Mouse (Mus musculus) neural tube, embryonic 11.5 days (tissue): Measurements from ENCODE around the gene Rnaseh2a. TPM values are rescaled to one million over a fixed set of nuclear protein-coding genes. Genes with fewer than 3 reads are reported as not detected.

Source experiments
- ATAC-seq: fragments of 200-750 bp; cut with Nextera tagmentation; 2 replicates; pipeline ENCODE4 v1.8.0; 2017; ENCODE audit warnings: moderate number of reproducible peaks, mild to moderate bottlenecking, moderate TSS enrichment, moderate library complexity; ENCODE audit not compliant: insufficient read depth, low FRiP score, low TSS enrichment
- DNase-seq: peaks from one replicate; pipeline ENCODE4 v3.0.0-alpha.2; 2015; ENCODE audit warnings: low spot score
- H3K27ac ChIP-seq: fragments of 300-500 bp; sonication (generic); 2 replicates; pipeline ENCODE4 v1.5.1; 2014; ENCODE audit warnings: low read depth, mild to moderate bottlenecking, low read length
- H3K27me3 ChIP-seq: fragments of 300-500 bp; sonication (generic); 2 replicates; pipeline ENCODE4 v1.6.1; 2014; ENCODE audit warnings: mild to moderate bottlenecking, low read length, mixed read lengths; ENCODE audit not compliant: control insufficient read depth, insufficient read depth
- H3K36me3 ChIP-seq: fragments of 300-500 bp; sonication (generic); 2 replicates; pipeline ENCODE4 v1.6.1; 2014; ENCODE audit warnings: mild to moderate bottlenecking, low read length, moderate library complexity, mixed read lengths; ENCODE audit not compliant: control insufficient read depth, insufficient read depth
- H3K4me1 ChIP-seq: fragments of 300-500 bp; sonication (generic); 2 replicates; pipeline ENCODE4 v1.6.1; 2014; ENCODE audit warnings: low read length, mixed read lengths; ENCODE audit not compliant: control insufficient read depth, insufficient read depth
- H3K4me2 ChIP-seq: fragments of 300-500 bp; sonication (generic); 2 replicates; pipeline ENCODE4 v1.6.1; 2014; ENCODE audit warnings: low read depth, mild to moderate bottlenecking, moderate library complexity
- H3K4me3 ChIP-seq: fragments of 300-500 bp; sonication (generic); 2 replicates; pipeline ENCODE4 v1.5.1; 2014; ENCODE audit warnings: low read depth, low read length
- H3K9ac ChIP-seq: fragments of 300-500 bp; sonication (generic); 2 replicates; pipeline ENCODE4 v1.6.1; 2014; ENCODE audit warnings: mild to moderate bottlenecking, low read length
- H3K9me3 ChIP-seq: fragments of 300-500 bp; sonication (generic); 2 replicates; pipeline ENCODE4 v1.6.1; 2016; ENCODE audit warnings: low read length; ENCODE audit not compliant: control insufficient read depth
- WGBS: fragments of 180-500 bp; shearing (Covaris S2); extraction: QIAGEN DNeasy Blood & Tissue Kit; methylation state at CpG from one replicate; pipeline ENCODE4 v1.1.7; 2014; 5-methylcytosine and 5-hydroxymethylcytosine counted together
- polyA plus RNA-seq: library from polyadenylated mRNA; unstranded; fragments of >200 nt; fragmentation: Nextera tagmentation; extraction: Ambion mirVana; gene quantifications from 2 replicates; pipeline ENCODE4 v1.2.1, GENCODE M21; 2014

Gene Rnaseh2a
- polyA plus RNA-seq, 1 experiment from 2014 or later = 92.9 TPM

DNA sequence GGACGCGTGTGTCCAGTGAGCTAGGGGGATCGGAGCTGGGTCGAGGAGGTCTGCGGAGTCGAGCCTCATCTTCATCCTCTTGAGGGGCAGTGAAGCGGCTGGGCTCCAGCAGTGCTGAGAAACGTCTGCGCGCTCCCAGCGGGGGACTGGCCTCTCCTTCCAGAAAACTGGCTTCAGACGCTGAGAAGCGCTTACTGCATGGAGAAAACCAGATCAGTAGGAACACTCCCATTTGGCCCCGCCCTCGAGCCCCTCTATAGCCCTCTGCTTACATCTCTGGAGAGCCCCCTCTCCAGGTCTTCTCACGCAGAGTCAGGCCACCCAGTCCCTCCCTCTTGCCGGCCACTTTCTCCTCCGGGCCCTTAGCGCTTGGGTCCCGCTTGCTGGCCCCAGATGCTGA lies 51.8 kb downstream of the Rnaseh2a start:
- peaks cover 2% of the 10 kb centered on the region; the same call in 1 of the 2 replicates for H3K4me1 ChIP-seq
- no peaks in the 10 kb centered on the region for H3K36me3 ChIP-seq
- no peak overlapping the region for H3K4me2 ChIP-seq
- no peak overlapping the region for H3K27ac ChIP-seq
- ATAC-seq (no peak), DNase-seq (no peak)
- H3K4me3 ChIP-seq = no peak overlapping the region
- no peaks in the 10 kb centered on the region for H3K9me3 ChIP-seq
- peaks cover 36% of the 10 kb centered on the region for H3K27me3 ChIP-seq
- 20% methylated on average over 20 of the region's 20 CpGs for WGBS
- H3K9ac ChIP-seq = no peak overlapping the region

DNA sequence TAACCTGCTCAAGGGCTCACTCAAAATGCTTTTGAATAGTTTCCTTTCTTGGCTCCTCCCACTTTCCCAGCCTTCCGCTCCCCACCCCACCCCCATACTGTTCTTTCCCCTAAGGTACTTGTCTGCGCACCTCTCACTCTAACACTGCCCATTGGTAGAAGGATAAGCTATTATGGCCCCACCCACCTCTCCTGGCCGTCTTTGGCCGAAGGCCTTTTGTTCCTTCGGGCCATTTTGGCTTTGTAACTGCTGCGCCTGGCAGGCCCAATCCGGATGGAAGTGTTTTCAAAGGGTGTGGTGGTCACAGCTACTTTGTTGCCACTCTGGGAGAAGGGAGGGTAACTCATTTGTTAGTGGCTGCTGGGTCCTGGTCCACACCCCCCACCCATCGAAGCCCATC lies 54.3 kb downstream of the Rnaseh2a start:
- Histone ChIP-seq H3K4me1 (peaks cover 5% of the 10 kb centered on the region; the same call in 1 of the 2 replicates), H3K27ac (no peak overlapping the region), H3K9me3 (no peaks in the 10 kb centered on the region), H3K27me3 (peaks cover 56% of the 10 kb centered on the region), H3K9ac (no peak overlapping the region), H3K4me2 (no peak overlapping the region), H3K4me3 (no peak overlapping the region), H3K36me3 (no peaks in the 10 kb centered on the region)
- ATAC-seq = no peak
- no peak for DNase-seq
- WGBS = 87% methylated on average over 8 of the region's 8 CpGs

DNA sequence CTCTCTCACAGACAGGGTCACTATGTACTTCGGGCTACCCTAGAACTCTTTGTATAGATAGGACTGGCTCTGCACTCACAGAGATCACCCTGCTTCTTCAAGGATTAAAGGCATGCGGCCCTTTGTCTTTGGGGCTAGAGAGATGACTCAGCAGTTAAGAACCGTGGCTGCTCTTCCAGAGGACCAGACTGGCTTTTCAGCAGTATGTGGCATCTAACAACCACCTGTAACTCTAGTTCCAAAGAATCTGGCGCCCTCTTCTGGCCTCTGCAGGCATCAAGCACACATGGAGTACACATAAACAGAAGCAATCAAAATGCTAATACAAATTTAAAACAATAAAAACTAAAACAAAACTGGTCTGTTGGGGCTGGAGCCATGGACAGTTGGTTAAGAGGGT lies 55.6 kb downstream of the Rnaseh2a start:
- H3K9ac ChIP-seq = no peak overlapping the region
- no peaks in the 10 kb centered on the region for H3K9me3 ChIP-seq
- H3K36me3 ChIP-seq = no peaks in the 10 kb centered on the region
- no peak for ATAC-seq
- no peak overlapping the region for H3K4me3 ChIP-seq
- no peak for DNase-seq
- H3K4me1 ChIP-seq = peaks cover 5% of the 10 kb centered on the region; the same call in 1 of the 2 replicates
- whole genome bisulfite sequencing = 26% methylated on average over 4 of the region's 4 CpGs
- no peak overlapping the region for H3K4me2 ChIP-seq
- peaks cover 66% of the 10 kb centered on the region for H3K27me3 ChIP-seq
- H3K27ac ChIP-seq = no peak overlapping the region

DNA sequence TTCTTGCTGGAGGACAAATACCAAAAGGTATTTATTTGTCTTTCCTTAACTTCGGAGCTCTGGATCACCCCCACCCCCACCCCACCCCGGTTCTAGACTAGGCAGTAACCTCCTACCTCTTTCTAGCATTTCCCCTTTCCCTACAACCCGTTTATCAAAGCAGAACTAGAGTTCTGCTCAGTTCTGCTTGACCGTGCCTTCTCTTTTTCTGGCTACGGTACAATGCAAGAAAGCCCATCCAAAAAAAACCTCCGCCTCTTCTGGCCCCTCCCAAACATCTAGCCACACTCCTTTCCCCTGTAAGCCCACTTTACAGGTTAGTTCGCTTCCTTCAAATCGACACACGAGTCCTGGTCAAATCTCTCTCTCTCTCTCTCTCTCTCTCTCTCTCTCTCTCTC lies 56.1 kb downstream of the Rnaseh2a start:
- no peak for DNase-seq
- Histone ChIP-seq H3K9me3 (no peaks in the 10 kb centered on the region), H3K36me3 (no peaks in the 10 kb centered on the region), H3K27me3 (peaks cover 67% of the 10 kb centered on the region), H3K4me2 (peak overlapping the region; percentile 44), H3K9ac (no peak overlapping the region), H3K27ac (no peak overlapping the region), H3K4me3 (peak overlapping the region; percentile 29), H3K4me1 (peaks cover 5% of the 10 kb centered on the region; the same call in 1 of the 2 replicates)
- 19% methylated on average over 9 of the region's 9 CpGs for WGBS
- ATAC-seq = no peak

DNA sequence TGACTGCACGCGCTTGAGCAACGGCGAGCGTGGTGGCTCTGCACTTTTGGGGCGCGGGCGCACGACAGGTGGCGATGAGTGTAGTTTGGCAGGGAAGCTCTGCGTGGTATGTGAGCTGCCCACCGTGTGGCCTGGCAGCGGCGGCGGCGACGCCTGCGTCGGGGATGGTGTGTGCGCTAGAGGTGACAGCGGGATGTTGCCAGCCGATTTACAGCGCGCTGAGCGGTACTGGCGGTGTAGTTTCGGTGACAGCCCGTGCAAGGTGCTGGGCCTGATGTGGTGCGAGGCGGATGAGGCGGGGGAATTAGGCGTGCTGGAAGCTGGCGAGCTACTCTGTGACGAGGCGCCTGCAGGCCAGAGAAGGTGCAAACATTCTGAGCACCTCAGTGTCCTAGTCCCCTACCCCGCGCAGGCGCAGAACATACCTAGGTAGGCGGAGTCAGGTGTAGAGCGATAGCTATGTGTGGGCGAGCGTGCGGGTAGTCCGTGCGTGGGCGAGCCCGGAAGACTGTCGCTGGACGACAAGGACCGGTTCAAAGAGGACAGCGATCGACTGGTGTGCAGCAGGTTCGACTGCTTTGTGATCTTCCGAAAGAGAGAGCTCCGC lies 56.6 kb downstream of the Rnaseh2a start:
- under 1% methylated on average over 55 of the region's 55 CpGs for WGBS
- peak; percentile 45 for DNase-seq
- Histone ChIP-seq H3K27ac (no peak overlapping the region), H3K9ac (no peak overlapping the region), H3K4me2 (peak overlapping the region; percentile 44), H3K36me3 (no peaks in the 10 kb centered on the region), H3K27me3 (peaks cover 63% of the 10 kb centered on the region), H3K4me3 (peak overlapping the region; percentile 29), H3K4me1 (peaks cover 5% of the 10 kb centered on the region; the same call in 1 of the 2 replicates), H3K9me3 (no peaks in the 10 kb centered on the region)
- no peak for ATAC-seq

DNA sequence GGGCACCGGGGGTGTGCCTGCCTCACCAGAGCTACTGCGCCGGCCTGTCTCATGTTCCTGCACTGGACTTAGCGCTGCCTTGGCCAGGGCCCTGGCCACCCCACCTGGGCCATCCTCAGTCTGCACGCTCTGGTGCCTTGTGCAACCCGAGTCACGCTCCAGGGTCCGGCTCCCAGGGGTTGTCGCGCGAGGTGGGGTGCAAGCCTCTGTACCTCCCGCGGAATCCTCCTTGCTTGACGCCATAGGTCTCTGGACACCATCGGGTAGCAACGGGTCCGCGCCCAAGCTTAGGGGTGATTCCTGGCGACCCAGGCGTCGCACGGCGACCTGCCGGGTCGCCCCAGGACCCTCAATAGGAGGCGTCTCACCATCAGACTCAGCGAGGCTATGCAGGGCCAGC lies 57.2 kb downstream of the Rnaseh2a start:
- Histone ChIP-seq H3K4me1 (peaks cover 5% of the 10 kb centered on the region; the same call in 1 of the 2 replicates), H3K4me3 (peak overlapping the region; percentile 29), H3K27me3 (peaks cover 57% of the 10 kb centered on the region), H3K27ac (no peak overlapping the region), H3K4me2 (peak overlapping the region; percentile 44; the same call in 1 of the 2 replicates), H3K9ac (no peak overlapping the region), H3K9me3 (no peaks in the 10 kb centered on the region), H3K36me3 (no peaks in the 10 kb centered on the region)
- ATAC-seq (no peak), DNase-seq (no peak)
- WGBS = 23% methylated on average over 27 of the region's 27 CpGs

DNA sequence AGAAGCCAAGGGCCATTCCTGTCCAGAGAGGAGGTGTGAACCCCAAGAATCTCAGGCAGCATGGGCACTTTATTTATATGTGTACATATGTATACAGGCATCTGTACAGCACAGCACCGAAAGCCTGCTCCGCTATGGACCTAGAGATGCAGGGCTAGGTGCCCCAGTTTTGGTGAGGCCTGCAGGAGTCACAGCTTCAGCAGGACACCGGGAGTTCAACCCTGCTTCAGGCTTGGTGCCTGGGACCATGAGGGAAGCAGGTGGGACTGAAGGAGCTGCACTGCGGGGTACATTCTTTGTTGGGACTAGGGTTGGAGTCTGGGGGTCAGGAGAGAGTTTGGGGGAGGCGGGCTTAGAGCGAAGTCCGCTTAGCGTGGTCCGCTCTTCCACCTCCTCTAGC lies 57.7 kb downstream of the Rnaseh2a start:
- WGBS = 79% methylated on average over 9 of the region's 9 CpGs
- no peak overlapping the region for H3K4me2 ChIP-seq
- H3K36me3 ChIP-seq = no peaks in the 10 kb centered on the region
- peaks cover 55% of the 10 kb centered on the region for H3K27me3 ChIP-seq
- DNase-seq (no peak), ATAC-seq (no peak)
- no peaks in the 10 kb centered on the region for H3K9me3 ChIP-seq
- no peak overlapping the region for H3K9ac ChIP-seq
- peaks cover 5% of the 10 kb centered on the region; the same call in 1 of the 2 replicates for H3K4me1 ChIP-seq
- H3K4me3 ChIP-seq = no peak overlapping the region
- no peak overlapping the region for H3K27ac ChIP-seq

DNA sequence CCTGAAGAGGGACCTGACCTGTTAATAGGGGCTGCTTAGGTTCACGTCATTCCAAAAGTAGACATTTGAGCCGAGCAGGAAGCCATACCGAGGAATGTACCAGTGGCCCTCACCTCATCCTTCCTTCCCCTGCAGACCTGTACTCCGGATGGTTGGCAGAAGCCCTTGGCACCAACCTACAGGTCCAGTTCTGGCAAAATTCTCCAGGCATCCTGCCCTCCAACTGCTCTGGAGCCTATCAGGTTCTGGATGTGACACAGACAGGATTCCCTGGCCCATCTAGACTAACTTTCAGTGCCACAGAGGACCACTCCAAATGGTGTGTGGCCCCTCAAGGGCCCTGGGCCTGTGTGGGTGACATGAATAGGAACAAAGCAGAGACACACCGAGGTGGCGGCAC lies 59.0 kb downstream of the Rnaseh2a start:
- H3K36me3 ChIP-seq = no peaks in the 10 kb centered on the region
- H3K27me3 ChIP-seq = peaks cover 55% of the 10 kb centered on the region
- H3K4me1 ChIP-seq = peaks cover 5% of the 10 kb centered on the region; the same call in 1 of the 2 replicates
- no peak for ATAC-seq
- DNase-seq = no peak
- 87% methylated on average over 6 of the region's 6 CpGs for WGBS
- no peaks in the 10 kb centered on the region for H3K9me3 ChIP-seq
- no peak overlapping the region for H3K4me3 ChIP-seq
- H3K27ac ChIP-seq = no peak overlapping the region
- no peak overlapping the region for H3K9ac ChIP-seq
- no peak overlapping the region for H3K4me2 ChIP-seq

DNA sequence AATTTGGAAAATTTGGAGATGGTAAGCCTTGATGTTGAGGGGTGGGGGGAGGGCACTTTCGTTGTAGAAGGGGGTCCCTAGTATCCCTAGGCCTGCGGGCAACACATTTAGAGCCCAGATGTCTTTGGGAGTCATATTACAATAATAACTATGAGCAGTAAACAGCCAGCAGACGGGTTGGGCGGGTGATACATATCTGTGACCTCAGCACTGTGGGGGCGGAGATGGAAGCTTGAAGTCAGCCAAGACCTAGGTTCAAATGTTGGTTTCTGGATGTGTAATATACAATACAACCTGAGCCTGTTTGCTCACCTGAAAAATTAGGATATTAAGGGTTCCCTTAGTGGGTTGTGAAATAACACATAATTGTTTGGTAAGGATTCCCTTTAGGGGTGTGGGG lies 59.6 kb downstream of the Rnaseh2a start:
- peaks cover 54% of the 10 kb centered on the region for H3K27me3 ChIP-seq
- ATAC-seq (no peak), DNase-seq (no peak)
- H3K4me1 ChIP-seq = peaks cover 5% of the 10 kb centered on the region; the same call in 1 of the 2 replicates
- H3K4me2 ChIP-seq = no peak overlapping the region
- H3K36me3 ChIP-seq = no peaks in the 10 kb centered on the region
- no peak overlapping the region for H3K4me3 ChIP-seq
- H3K9me3 ChIP-seq = no peaks in the 10 kb centered on the region
- WGBS = 72% methylated on average over 5 of the region's 5 CpGs
- no peak overlapping the region for H3K27ac ChIP-seq
- no peak overlapping the region for H3K9ac ChIP-seq
